Mouse (Mus musculus) cerebellum, postnatal 10 days (tissue): ENCODE data around the gene Ropn1l.

Experiments used
- DNase-seq, 2 experiments: peaks; one replicate each; pipeline ENCODE4 v3.0.0; 2021; ENCODE audit warnings: mixed read lengths in 2 of 2

Ropn1l gene

DNA sequence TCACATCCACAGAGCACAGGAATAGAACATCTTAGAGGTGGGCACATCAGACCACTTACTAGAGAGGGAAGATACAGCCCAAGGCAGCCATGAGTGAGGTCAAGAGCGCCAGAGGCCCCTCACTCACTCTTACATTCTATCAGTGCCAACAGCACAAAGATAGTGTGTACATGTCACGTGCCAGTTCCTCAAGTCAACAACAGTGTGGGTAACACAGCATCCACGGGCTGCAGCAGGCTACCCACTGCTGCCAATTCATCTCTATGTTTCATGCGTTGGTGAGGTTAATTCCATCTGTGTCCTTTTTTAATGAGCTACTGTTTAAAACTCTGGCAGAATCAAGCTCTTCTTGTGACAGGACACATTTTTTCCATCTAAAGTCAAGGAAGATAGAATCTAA is 10.8 kb downstream of the Ropn1l start:
- no peak for DNase-seq

DNA sequence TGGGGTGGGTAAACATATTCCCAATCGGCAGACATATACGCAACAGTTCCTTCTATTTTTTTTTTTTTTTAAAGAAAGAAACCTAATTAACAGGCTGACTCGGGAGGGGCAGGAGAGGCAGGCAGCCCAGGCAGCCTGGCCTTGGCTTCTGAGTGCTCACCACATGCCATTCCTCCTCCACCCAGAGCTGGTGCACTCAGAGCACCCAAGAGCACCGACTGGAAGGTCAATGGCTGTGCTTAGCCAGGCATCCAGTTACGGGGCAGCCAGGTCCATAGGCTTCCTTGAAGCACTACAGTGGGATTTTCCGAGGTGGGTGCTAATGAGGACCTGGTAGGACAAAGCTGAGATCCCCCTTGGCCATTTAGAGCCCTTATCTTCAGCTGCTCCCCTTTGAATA is 11.5 kb downstream of the Ropn1l start:
- no peak for DNase-seq

DNA sequence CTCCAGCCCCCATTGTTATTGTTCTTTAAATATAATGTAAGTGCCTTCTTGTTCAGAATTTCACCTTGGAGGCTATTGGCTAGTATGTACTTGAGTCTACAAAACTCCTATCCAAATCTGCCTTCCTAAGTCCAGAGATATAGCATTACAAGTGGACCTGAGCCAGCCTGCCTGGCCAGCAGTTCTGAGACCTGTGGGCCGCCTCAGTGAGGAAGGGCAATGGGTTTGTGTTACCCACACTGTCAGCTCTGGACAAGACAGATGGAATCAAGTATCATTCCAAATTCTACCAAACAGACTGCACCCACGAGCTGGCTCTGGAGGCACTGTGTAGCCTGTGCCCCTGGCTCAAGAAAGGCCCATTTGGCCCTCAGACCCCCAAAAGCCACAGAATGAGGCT is 16.7 kb downstream of the Ropn1l start:
- peak in 1 of 2 experiments; percentile 57 for DNase-seq

DNA sequence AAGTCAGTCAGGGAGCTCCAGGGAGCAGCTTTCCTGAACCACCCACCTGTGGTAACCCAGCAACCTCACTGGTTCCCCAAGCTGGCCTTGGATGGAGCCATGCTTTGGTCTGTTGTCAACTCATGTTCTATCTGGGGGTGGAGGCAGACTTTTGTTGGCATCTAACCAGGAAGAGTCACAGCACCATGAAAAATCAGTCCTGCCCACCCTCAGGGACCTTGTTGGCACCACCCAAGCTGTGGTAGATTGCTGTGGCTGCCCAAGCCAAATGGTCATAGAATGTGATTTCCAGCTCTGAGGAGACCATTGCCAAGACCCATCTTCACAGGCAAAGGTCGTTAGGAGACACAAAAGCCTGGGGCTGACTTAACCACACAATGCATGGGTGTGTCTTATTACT is 17.5 kb downstream of the Ropn1l start:
- DNase-seq, result peak; percentile 41 to 68

DNA sequence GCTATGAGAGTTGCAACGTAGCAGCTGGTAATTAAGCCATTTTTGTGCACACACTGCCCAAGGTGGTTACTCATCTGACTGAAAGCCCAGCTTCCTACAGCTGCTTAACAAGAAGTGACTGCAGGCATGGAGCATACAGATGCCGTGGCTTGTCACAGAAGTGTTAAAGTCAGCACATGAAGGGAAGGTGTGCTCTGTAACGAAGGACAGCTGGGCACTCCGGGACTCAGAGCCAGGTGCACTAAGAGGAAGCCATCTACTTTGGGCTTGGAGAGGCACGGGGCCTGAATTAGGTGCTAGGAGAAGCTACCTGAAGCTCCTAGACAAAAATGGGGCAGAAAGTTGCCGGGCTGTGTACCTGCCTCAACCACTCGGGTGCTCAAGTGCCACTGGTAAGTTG is 19.8 kb downstream of the Ropn1l start:
- DNase-seq, result no peak

DNA sequence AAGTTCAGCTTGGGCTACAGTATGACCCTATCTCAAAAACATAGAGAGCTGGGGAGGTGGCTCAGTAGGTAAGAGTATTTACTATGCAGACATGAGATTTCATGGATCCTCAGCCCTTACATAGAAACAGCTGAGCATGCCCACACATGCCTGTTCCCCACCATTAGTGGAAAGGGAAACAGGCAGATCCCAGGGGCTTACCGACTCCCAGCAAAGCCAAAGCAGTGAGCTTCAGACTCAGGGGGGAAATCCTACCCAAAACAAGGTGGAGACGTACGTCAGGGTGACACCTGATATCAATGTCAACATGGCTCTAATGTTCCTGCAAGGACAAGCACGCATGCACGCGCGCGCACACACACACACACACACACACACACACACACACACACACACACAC is 21.7 kb downstream of the Ropn1l start:
- no peak for DNase-seq

DNA sequence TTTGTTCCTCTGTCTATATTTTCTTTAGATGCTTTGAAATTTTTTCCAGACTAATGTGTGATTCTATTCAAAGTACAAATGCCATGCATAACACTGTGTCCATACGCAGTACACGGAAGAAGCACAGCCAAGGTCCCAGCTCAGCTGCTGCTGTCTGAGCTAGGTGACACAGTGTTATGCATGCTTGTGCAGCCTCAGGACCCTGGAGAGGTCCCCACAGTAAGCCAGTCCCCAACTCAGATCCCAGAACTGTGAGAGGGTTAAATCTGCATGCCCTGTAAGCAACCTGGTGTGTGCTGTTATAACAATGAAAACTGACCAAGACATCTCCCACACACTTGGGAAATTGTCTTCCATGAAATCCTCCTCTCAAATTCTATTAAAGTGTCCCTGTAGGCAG is 23.5 kb downstream of the Ropn1l start:
- no peak for DNase-seq

DNA sequence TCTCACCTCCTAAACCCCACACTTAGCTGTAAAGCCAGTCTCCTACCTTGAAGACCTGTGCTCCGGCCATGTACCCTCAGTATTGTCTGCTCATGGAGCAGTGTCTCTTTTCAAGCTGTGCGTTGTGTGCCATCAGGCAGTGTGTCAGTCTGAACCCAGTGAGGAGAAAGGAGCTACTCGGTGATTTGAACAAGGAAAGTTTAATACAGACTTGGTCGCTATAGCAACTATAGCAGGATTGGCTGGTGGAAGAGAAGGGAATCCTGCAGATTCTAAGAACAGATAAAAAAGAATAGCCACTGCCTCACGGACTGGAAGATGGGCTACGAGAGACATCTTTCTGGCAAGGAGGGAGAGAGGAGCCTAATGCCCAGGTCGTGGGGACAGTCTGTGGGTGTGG is 24.1 kb downstream of the Ropn1l start:
- DNase-seq, result no peak

DNA sequence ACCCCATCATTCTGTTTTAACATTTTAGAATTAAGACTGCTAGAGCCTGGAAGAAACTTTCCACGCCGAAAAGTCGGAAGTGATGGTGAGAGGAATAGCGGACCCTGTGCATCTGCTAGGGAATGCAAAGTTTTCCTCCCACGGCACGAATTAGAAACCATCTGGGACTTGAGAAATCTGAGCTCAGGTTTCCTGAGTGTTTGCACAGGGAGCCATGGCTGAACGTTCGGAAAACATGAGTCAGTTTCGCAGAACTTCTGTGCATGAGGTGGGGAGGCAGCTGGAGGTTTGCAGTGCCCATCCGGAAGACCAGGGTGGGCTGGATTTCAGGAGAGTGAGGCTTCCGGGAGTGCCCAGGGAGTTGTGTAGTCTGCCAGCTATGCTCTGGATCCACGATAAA is 25.0 kb downstream of the Ropn1l start:
- no peak for DNase-seq

DNA sequence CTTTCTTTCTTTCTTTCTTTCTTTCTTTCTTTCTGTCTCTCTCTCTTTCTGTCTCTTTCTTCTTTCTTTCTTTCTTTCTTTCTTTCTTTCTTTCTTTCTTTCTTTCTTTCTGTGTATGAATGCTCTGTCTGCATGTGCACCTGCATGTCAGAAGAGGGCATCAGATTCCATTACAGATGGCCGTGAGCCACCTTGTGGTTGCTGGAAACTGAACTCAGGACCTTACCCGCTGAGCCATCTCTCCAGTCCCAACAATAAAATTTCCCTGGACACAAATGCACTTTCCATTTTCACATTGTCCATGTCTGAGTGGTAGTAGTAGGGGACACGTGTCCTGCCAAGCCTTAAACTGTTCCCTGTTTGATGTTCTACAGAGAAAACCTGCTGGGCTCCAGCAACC is 26.1 kb downstream of the Ropn1l start:
- no peak for DNase-seq

DNA sequence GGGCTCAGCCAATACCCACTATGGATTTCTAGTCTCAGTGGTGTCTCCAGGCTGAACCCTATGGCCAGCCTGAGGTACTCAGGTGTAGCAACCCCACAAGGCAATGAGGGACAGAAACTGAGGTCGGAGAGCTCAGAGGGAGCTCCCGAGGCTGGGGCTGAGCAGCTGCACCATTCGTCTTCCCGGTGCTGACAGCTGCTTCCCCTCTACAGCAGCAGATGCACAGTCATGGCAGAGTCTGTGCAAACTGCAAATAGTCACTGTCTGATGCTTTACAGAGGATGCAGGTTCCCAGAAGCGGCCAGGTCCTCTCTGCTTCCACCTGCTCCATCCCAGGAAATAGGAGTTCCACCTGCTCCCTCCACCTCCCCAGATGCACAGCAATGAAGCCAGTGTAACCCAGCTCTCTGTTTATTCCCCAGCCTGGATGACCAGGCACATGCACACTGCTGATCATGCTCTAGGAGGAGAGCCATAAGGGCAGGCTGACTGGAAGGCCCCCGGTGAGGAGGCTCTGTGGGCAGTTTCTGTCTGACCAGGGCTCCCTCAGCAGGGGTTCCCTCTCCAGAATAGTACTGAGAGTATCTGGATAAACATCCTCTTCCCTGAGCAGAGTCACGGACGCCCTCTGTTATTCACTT is 27.4 kb downstream of the Ropn1l start:
- DNase-seq, result no peak

DNA sequence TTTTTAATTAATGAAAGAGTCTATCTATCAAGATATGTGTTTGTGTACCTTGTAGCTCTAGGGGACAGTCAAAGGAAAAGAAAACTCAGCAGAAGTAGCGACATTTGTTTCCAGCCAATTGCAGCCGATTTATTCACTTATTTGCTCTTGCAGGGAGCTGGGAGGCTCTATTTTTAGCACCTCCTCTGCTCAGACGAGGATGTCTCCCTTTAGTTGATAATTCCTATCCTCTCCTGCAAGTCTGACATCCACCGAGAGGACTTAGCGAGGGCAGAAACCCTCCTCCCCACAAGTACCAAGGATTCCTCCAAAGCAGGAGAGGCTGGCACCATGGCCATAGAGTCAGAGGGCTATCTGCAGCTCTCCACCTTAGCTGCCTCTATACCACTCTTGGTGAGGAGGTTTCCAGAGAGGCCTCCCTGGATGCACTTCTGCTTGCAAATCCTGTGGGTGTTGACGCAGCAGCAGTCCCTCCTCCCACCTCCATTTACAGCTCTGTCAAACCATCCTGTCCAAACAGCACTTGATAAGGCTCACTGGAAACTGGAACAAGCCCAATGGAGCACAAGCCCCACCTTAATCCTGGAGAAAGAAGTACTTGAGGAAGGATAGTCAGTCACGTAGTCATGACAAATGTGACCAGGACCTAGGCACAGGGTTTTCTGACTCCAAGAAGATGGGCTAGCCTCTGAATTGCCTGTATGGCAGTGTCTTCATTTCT is 30.7 kb downstream of the Ropn1l start:
- no peak for DNase-seq

DNA sequence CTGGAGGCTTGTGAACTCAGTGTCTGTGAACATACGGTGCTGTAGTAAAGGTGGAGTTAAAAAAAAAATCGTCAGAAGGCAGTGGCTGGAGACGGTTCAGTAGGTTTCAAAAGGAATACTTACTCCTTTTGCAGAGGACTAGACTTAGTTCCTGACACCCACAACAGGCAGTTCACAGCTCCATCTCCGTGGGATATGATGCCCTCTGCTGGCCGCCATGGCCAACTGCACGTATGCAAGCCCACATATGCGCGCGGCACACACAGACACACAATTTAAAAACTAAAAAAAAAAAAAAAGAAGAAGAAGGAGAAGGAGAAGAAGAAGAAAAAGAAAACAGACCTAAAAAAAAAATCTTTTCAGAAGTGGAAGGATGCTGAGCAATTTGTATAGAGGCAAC is 34.5 kb downstream of the Ropn1l start:
- DNase-seq, result peak; percentile 61 to 65

DNA sequence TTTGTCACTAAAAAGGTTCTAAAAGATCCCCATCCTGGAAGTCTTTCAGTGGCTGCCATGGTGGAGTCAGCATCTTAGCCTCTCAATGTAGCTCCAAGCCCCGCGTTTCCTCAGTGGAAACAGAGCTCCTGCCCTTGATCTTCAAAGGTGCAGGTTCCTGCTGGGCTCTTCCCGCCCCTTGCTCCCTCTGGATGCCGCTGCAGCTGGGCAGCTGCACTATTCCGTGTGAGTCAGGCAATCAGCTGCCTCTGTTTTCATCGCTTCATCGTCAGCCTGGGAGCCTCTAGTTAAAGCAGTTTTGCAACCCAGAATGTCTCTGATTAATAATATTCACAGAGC is 34.9 kb downstream of the Ropn1l start:
- DNase-seq, result no peak

DNA sequence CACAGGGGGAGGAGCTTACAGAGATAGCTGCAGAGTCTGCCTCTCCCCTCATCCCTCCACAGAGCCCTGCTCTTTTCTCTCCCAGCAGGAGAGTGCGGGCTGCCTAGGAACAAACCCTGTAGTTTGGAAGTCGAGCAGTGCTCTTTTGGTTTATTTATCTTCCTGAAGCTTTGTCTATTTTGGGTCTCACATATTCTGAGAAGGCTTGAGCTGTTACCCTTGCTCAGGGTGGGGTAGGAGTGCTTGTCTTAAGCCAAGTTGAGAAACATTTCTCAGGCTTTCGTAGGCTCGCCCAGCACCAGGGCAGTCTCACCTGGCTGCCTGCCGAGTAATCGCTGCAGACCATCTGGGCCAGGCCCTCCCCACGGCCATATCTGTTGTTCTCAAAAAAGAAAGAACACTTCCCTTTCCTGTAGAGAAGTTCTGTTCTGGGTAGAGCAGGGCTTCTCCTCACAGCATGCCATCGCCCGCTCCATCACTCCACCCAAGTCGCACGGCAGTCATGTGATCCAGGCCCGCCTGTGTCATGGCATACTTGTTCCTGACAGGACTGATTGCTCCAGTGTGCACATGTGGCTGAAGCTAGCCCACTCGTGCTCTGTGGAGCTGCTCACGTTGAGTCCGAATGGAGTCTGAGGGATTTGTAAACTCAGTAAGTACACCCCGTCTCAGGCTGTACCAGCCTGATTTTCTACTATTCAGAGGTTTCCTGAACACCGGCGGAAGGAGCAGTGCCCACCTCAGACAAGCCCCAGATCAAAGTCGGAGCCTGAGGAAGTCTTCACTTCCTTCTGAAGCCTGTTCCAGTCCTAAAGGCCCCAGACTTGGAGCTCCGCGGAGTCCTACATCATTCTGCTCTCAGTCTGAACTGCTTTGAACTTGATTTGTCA is 35.5 kb downstream of the Ropn1l start:
- DNase-seq, result peak; percentile 82 to 86

DNA sequence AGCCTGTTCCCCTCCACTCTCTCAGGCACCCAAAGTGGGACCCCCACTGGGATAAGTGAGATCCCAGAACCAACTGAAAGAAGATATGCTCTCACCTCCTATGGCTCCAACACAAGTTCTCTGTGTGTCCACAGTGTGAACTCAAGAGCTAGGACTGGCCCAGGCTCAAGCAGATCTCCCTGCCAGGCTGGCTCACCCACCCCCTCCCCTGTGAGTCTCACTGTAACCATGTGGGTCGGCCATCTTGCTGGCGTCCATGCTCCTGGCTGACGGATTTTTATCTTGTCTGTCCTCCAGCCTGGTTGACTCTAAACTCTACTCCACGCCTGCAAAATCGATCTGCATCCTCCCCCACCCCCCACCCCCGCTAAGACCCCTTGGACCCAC is 36.1 kb downstream of the Ropn1l start:
- peak; percentile 62 to 63 for DNase-seq

DNA sequence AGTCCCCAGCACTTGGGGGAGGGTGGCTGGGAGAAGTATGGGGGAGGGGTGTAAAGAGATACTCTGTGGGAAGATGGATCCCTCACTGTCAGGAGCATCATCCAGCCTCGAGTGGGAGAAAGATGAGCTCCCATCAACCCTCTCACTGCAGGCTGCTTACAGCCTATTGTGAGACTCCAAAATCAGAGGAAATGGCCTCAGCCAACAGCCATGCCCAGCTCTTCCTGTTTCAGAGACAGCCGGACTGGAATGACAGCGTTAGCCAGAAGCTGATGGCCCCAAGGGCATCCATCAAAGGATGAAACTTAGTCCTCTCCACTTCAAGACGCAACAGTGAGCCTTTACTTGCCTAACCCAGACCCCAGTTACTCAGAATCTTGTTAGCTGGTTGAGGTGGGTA is 38.4 kb downstream of the Ropn1l start:
- no peak for DNase-seq

DNA sequence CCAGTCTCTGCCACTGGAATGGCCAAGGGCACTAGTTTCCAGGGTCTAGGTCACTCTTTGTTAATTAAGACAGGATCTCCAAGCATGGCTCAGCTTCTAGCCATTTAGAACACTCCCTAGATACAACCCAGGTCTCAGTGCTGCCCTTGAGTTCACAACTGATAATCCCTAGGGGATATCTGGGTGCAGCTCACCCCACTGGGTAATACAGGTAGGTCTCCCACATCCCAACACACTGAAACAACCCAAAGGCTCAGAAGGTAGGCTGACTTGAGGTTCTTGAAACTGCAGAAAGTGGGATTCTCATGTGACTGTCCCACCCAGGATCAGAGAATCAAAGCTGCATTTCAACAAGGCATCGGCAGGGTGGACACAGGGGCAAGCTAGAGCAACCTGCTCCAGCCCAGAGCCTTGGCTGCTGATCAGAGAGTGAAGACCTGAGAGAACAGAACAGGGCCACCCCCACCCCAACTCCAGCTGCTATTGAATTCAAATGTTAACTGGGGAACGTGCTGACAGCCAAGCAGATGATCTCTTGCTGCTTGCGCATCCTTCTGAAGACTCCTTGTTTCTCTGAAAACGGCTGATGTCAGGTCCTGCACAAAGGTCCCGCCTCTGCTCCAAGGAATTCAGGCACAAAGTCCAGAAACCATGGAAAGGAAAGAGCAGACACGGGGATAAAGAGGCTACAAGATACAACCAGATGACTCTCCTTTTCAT is 39.2 kb downstream of the Ropn1l start:
- no peak for DNase-seq

DNA sequence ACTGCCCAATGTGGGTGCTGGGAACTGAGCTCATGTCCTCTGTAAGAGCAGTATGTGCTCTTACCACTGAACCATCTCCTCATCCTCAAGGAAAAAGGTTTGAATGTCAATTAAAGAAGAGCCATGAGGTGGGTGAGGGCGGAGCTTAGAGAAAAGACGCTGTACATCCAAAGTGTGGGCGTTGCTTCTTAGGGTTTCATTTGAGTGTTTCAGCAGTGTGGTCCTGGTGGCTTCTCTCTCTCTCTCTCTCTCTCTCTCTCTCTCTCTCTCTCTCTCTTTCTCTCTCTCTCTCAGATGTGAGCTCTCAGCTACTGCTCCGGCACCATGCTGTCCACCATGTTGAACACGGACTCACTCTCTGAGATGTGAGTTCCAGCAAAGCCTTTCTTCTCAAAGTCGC is 39.9 kb downstream of the Ropn1l start:
- DNase-seq, result no peak

DNA sequence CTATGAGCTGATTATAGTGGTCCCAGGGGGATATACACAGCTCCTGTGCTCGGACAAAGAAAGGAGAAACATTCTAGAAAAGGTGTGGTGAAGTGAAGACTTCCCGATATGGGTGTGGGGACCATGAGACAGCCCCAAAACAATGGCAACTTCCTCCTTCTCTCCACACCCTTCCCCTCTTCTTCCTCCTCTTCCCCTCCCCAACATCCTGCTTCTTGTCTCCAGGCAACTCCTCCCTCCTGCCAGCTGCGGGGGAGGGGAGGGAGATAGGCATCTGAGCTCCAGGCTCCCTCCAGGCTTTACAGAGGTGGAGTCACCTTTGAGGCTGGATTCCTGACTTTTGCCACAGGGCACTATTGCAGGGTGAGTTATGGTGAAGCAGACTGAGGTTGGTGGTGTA is 40.6 kb downstream of the Ropn1l start:
- DNase-seq, result no peak

DNA sequence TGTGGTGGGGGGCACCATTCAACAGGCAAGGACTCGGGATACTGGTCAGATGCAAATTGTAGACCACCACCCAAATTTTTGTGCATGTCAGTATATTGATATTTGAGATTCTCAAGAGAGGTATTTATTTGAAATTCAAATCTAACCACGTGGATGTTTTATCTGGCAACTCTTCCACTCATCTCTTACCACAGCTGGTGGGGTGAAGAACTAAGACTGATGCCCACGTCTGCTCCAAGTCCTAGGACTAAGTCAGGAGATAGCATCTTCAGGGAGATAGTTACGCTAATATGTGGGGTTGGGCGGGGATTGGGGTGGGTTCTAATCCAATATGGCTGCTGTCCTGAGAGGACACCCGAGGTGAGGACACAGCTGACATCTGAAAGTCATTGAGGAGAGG is 41.1 kb downstream of the Ropn1l start:
- DNase-seq, result no peak

DNA sequence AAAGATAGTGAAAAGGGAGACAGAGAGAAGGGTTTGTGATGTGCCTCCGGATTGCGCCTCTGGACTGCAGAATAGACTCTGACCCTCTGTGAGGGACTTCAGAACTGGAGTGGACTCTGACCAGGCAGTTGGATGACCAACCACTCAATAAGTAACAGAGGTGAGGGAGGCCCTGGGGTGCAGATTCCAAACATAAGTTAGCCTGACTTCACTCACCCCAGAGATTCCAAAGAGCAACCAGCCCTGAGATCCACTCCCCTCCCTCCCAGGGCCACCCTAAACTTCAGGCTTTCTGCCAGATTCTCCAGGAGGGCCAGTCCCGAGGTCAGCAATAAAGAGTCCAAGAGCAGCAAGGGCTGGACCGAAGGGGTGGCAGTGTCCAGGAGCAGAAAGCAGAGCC is 46.0 kb downstream of the Ropn1l start:
- DNase-seq, result no peak

DNA sequence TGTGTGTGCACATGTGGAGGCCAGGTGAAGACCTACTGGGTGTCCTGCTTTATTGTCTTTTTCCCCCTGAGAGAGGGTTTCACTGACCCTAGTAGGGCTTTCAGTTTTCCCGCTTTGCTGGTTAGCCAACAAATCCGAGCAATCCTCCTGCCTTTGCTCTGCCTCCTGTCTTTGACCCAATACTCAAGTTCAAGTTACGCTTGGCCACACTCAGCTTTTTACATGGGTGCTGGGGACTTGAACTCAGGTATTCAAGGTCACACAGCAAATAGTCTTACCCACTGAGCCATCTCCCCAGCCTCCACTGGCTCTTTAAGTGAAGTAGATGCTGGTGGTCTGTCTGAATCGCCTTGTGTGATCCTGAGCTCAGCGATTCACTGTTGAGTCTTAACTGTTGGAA is 46.7 kb downstream of the Ropn1l start:
- DNase-seq, result no peak
